Mouse (Mus musculus): Measurements from ENCODE around the gene Gm28048. TPM values are rescaled to one million over a fixed set of nuclear protein-coding genes. Genes with fewer than 3 reads are reported as not detected.

Gm28048 gene
- 10 to 100 TPM in 25 of 26 experiments, 1 to 10 TPM in 1; 2.4 to 88.7 (median 35.0) TPM for total RNA-seq (2018; cell fraction: chromatin; rRNA removed)
- 10 to 100 TPM; 19.1 to 67.7 (median 35.9) TPM for total RNA-seq (2018; cell fraction: cytosol; rRNA removed)
- total RNA-seq (2018; cell fraction: nucleus; rRNA removed), result 100 to 1,000 TPM in 4 of 26 experiments, 10 to 100 TPM in 22; 27.3 to 164 (median 74.3) TPM
- 31.7 to 42.4 TPM (median 33.8 TPM) in 3 replicates for polyA plus RNA-seq (2018)

- H3K27ac ChIP-seq, result peak within 1 kb of the TSS; percentile 62
- WGBS (ENCODE audit: missing documents), result 3% methylated on average over 41 of the region's 42 CpGs
- H3K79me2 ChIP-seq (ENCODE audit: inconsistent target), result peaks cover 44% of the 10 kb centered on the region
- no peaks in the 10 kb centered on the region; the same call in 1 of the 2 replicates for H3K36me3 ChIP-seq (ENCODE audit: inconsistent target)
- peak within 1 kb of the TSS; percentile 76 for H3K4me3 ChIP-seq (ENCODE audit: inconsistent target)
Observed at GRCm38 (mm10) chr11:22981984-22982757, at the start of gene Gm28048, which contains the start of gene Commd1. Gene Gm28048, minus strand, starts transcription at chr11:22982090. Gene Commd1, minus strand, starts transcription at chr11:22982382.

- no peaks in the 10 kb centered on the region for H3K79me2 ChIP-seq (ENCODE audit: inconsistent target)
- no peak overlapping the region for H3K27ac ChIP-seq
- H3K36me3 ChIP-seq (ENCODE audit: inconsistent target), result no peaks in the 10 kb centered on the region
- no peak overlapping the region for H3K4me3 ChIP-seq (ENCODE audit: inconsistent target)
- 95% methylated on average over 6 of the region's 6 CpGs for WGBS (ENCODE audit: missing documents)
Observed at GRCm38 (mm10) chr11:23029399-23029798, 47.5 kb upstream of the Gm28048 start.

GRCm38 (mm10) chr11:23028957-23029356 lies 47.1 kb upstream of the Gm28048 start:
- Histone ChIP-seq H3K79me2 (ENCODE audit: inconsistent target) (no peaks in the 10 kb centered on the region), H3K4me3 (ENCODE audit: inconsistent target) (no peak overlapping the region), H3K27ac (no peak overlapping the region), H3K36me3 (ENCODE audit: inconsistent target) (no peaks in the 10 kb centered on the region)
- 90% methylated on average over 3 of the region's 3 CpGs for WGBS (ENCODE audit: missing documents)

- Histone ChIP-seq H3K36me3 (ENCODE audit: inconsistent target) (no peaks in the 10 kb centered on the region), H3K79me2 (ENCODE audit: inconsistent target) (no peaks in the 10 kb centered on the region), H3K27ac (no peak overlapping the region), H3K4me3 (ENCODE audit: inconsistent target) (no peak overlapping the region)
- 44% methylated on average over 3 of the region's 3 CpGs for WGBS (ENCODE audit: missing documents)
Observed at GRCm38 (mm10) chr11:23024169-23024568, 42.3 kb upstream of the Gm28048 start.

- Histone ChIP-seq H3K79me2 (ENCODE audit: inconsistent target) (no peaks in the 10 kb centered on the region), H3K27ac (no peak overlapping the region), H3K4me3 (ENCODE audit: inconsistent target) (no peak overlapping the region), H3K36me3 (ENCODE audit: inconsistent target) (no peaks in the 10 kb centered on the region)
- 78% methylated on average over 2 of the region's 2 CpGs for WGBS (ENCODE audit: missing documents)
Observed at GRCm38 (mm10) chr11:23023155-23023554, 41.3 kb upstream of the Gm28048 start.

GRCm38 (mm10) chr11:23020841-23021240 lies 39.0 kb upstream of the Gm28048 start:
- WGBS (ENCODE audit: missing documents), result 96% methylated on average over 14 of the region's 14 CpGs

GRCm38 (mm10) chr11:23020116-23020770 lies 38.4 kb upstream of the Gm28048 start:
- Histone ChIP-seq H3K79me2 (ENCODE audit: inconsistent target) (no peaks in the 10 kb centered on the region), H3K36me3 (ENCODE audit: inconsistent target) (no peaks in the 10 kb centered on the region), H3K27ac (no peak overlapping the region), H3K4me3 (ENCODE audit: inconsistent target) (no peak overlapping the region)
- 88% methylated on average over 24 of the region's 24 CpGs for WGBS (ENCODE audit: missing documents)

More at GRCm38 (mm10) chr11:23020841-23021240, 39.0 kb upstream of the Gm28048 start:
- H3K79me2 ChIP-seq (ENCODE audit: inconsistent target), result no peaks in the 10 kb centered on the region
- H3K4me3 ChIP-seq (ENCODE audit: inconsistent target), result no peak overlapping the region
- H3K27ac ChIP-seq, result no peak overlapping the region
- H3K36me3 ChIP-seq (ENCODE audit: inconsistent target), result no peaks in the 10 kb centered on the region

GRCm38 (mm10) chr11:23017943-23018342 lies 36.1 kb upstream of the Gm28048 start:
- Histone ChIP-seq H3K36me3 (ENCODE audit: inconsistent target) (no peaks in the 10 kb centered on the region), H3K4me3 (ENCODE audit: inconsistent target) (no peak overlapping the region), H3K79me2 (ENCODE audit: inconsistent target) (no peaks in the 10 kb centered on the region), H3K27ac (no peak overlapping the region)
- WGBS (ENCODE audit: missing documents), result 67% methylated on average over 4 of the region's 4 CpGs

GRCm38 (mm10) chr11:23014996-23015395 lies 33.1 kb upstream of the Gm28048 start:
- WGBS (ENCODE audit: missing documents), result 83% methylated on average over 6 of the region's 6 CpGs
- Histone ChIP-seq H3K4me3 (ENCODE audit: inconsistent target) (no peak overlapping the region), H3K79me2 (ENCODE audit: inconsistent target) (no peaks in the 10 kb centered on the region), H3K36me3 (ENCODE audit: inconsistent target) (no peaks in the 10 kb centered on the region), H3K27ac (no peak overlapping the region)

GRCm38 (mm10) chr11:23013580-23014294 lies 31.8 kb upstream of the Gm28048 start:
- Histone ChIP-seq H3K36me3 (ENCODE audit: inconsistent target) (no peaks in the 10 kb centered on the region), H3K27ac (no peak overlapping the region), H3K79me2 (ENCODE audit: inconsistent target) (no peaks in the 10 kb centered on the region), H3K4me3 (ENCODE audit: inconsistent target) (no peak overlapping the region)
- 92% methylated on average over 4 of the region's 4 CpGs for WGBS (ENCODE audit: missing documents)

- no CpG with 5 or more reads among the region's 1 CpGs for WGBS (ENCODE audit: missing documents)
- Histone ChIP-seq H3K79me2 (ENCODE audit: inconsistent target) (no peaks in the 10 kb centered on the region), H3K36me3 (ENCODE audit: inconsistent target) (no peaks in the 10 kb centered on the region)
Observed at GRCm38 (mm10) chr11:23013096-23013495, 31.2 kb upstream of the Gm28048 start.

GRCm38 (mm10) chr11:23008824-23009200 lies 26.9 kb upstream of the Gm28048 start:
- Histone ChIP-seq H3K27ac (peak overlapping the region; percentile 47), H3K79me2 (ENCODE audit: inconsistent target) (no peaks in the 10 kb centered on the region), H3K4me3 (ENCODE audit: inconsistent target) (peak overlapping the region; percentile 63), H3K36me3 (ENCODE audit: inconsistent target) (peaks cover 8% of the 10 kb centered on the region)
- 35% methylated on average over 4 of the region's 4 CpGs for WGBS (ENCODE audit: missing documents)

More at GRCm38 (mm10) chr11:23013096-23013495, 31.2 kb upstream of the Gm28048 start:
- H3K4me3 ChIP-seq (ENCODE audit: inconsistent target), result no peak overlapping the region
- no peak overlapping the region for H3K27ac ChIP-seq

- peaks cover 13% of the 10 kb centered on the region for H3K36me3 ChIP-seq (ENCODE audit: inconsistent target)
- no peaks in the 10 kb centered on the region for H3K79me2 ChIP-seq (ENCODE audit: inconsistent target)
- peak overlapping the region; percentile 63 for H3K4me3 ChIP-seq (ENCODE audit: inconsistent target)
- peak overlapping the region; percentile 57 for H3K27ac ChIP-seq
- WGBS (ENCODE audit: missing documents), result under 1% methylated on average over 35 of the region's 40 CpGs
Observed at GRCm38 (mm10) chr11:23008181-23008823, 26.4 kb upstream of the Gm28048 start.

Data from macrophage (primary cell).